Mouse (Mus musculus): Measurements from ENCODE around the gene Hpn. TPM values are rescaled to one million over a fixed set of nuclear protein-coding genes. Genes with fewer than 3 reads are reported as not detected.

The Hpn gene
- polyA plus RNA-seq, 1 experiment, result 0.16 TPM

DNA sequence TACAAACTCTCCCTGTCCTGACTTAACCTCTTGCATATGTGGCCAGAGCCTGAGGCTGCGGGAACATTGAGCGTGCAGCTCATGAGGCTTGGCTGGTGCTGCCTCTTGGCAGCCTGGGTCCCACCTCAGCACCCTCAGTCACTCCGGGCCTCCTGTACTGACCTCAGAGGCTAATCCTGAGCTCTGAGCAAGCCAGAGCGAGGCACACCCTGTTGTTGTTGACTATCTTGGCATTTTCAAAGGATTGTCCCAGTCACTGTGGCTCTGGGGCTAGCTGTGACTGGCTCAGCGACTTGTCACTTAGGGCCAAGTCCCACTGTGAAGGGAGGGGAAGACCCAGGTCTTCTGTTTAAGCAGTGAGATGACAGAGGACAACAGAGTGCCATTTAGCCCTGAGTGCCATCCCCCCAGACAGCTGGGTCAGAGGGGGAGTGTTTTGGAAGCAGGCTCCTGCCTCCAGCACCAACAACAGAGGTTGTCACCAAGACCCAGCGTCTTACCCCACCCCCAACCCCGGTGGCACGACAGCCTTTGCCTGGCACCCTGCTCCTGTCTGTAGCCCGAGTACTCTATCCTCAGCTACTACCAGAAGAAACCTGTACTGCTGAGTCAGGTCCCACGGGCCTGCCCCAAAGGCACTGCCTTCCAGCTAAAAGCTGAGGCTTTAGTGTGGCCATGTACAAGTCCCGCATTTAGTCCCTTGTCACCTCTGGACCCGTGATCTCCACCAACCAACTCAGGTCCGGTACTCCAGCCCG lies 32.1 kb downstream of the Hpn start:
- TF ChIP-seq GATA1 (IDR thresholded peaks at IDR 0.05; ENCODE audit: low read length), result no peak

DNA sequence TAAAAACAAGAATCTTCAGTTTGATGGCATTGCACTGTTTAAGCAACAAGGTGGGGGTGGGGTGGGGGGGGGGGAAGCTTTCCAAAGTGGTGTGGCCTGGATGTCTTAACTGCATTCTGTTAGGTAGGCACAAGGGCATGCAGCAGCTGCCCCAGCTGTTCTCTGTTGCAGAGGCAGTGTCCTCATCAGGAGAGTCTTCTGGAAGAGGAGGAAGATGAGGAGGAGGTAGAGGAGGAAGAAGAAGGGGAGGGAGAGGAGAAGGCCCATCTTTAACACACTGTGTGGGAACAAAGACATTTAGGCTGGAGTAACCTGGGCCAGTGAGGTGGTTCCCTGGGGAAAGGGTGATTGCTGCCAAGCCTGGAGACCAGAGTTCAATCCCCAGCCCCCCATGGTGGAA lies 33.0 kb downstream of the Hpn start:
- TF ChIP-seq GATA1 (IDR thresholded peaks at IDR 0.05; ENCODE audit: low read length), result no peak

DNA sequence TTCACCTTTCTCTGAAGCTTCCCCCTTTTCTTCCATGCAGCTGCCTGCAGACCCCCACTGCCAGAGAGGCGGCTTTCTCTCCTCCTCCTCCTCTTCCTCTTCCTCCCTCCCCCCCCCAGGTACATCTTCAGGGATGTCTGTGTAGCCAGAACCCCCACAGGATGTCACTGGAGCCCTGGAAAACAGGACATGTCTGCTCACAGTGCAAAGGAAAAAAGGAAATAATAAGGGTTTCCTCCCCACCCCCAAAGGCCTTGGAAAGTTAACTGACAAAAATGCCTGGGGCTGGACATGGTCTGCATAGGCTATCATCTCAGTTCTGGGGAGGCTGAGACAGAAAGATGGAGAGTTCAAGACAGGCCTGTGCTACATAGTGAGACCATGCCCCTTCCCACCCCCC lies 34.0 kb downstream of the Hpn start:
- no peak for TF ChIP-seq GATA1 (IDR thresholded peaks at IDR 0.05; ENCODE audit: low read length)

GRCm38 (mm10) chr7:31080611-31081010 lies 34.5 kb downstream of the Hpn start:
- no peak for TF ChIP-seq GATA1 (IDR thresholded peaks at IDR 0.05; ENCODE audit: low read length)

- TF ChIP-seq GATA1 (IDR thresholded peaks at IDR 0.05; ENCODE audit: low read length), result no peak
These were observed 35.4 kb downstream of the Hpn start for GRCm38 (mm10) chr7:31079670-31080069.

GRCm38 (mm10) chr7:31077885-31078445 lies 37.1 kb downstream of the Hpn start:
- TF ChIP-seq GATA1 (IDR thresholded peaks at IDR 0.05; ENCODE audit: low read length), result no peak

- no peak for TF ChIP-seq GATA1 (IDR thresholded peaks at IDR 0.05; ENCODE audit: low read length)
These were observed 37.6 kb downstream of the Hpn start for GRCm38 (mm10) chr7:31077470-31077869.

DNA sequence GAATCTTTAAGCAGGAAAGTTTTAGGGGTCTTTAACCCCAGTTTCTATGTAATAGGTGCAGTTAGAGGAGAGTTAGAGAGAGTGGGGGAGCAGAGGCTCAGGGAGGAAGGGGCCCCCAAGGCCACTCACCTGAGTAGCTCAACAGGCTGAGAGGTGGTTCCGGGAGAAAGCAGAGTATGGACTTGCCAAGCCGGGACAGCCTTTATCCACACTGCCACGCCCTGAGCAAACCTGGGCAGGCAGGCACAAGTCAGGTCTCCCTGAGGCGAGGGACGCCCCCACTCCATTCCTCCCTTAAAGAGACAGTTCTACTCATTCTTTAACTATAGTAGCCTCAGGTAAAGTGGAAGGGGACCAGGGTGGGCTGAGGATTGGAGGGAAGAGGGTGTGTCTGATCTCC lies 38.6 kb downstream of the Hpn start, which contains the start of gene Fxyd3:
TSS of gene Fxyd3 (minus strand) at position 213 of the 400 bp plus-strand sequence.
- no peak for TF ChIP-seq GATA1 (IDR thresholded peaks at IDR 0.05; ENCODE audit: low read length)

DNA sequence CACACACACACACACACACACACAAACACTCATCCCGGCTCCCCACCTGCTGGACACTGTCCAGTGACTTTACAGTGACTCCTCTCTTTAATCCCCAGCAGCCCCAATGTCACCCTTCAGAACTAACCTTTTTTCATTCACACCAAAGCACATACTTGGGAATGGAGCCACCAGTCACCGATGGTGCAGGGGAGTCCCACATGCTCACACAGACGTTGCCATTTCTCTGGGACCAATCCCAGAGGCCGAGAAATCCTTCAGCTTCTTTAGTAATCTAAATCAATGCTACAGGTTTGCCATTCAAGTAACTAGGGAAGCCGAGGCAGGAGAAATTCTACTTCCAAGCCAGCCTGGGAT lies 40.4 kb downstream of the Hpn start:
- no peak for TF ChIP-seq GATA1 (IDR thresholded peaks at IDR 0.05; ENCODE audit: low read length)

DNA sequence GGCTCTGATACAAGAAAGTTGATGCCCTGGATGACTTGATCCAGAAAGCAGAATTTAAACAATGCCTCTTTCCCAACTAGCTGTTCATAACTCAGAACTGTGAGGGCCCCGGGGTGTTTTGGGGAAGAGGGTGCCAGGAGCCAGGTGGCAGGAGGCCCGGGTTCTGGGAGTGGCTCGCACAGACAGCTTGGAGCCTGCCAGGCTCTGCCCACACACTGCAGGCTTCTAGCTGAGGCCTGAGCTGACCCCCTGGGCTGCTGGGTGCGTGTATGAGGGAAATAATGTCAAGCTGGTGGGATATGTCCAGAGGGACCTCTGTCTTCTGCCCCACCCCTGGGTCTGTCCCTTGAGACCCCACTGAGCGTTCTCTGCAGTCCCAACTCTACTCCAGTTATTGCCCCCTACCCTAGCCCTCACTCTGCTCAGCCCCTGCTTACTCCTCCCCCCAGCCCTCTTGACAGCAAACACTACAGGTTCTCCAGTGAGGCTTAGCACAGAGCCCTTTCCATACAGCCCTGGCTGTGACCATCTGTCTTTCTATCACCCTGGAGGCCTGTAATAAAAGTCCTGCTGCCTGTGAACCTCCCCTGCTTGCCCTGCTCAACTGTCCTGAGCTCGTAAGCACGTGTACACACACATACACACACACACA lies 40.9 kb downstream of the Hpn start:
- no peak for TF ChIP-seq GATA1 (IDR thresholded peaks at IDR 0.05; ENCODE audit: low read length)

- TF ChIP-seq GATA1 (IDR thresholded peaks at IDR 0.05; ENCODE audit: low read length), result no peak
These were observed 41.5 kb downstream of the Hpn start for GRCm38 (mm10) chr7:31073546-31073945.

- TF ChIP-seq GATA1 (IDR thresholded peaks at IDR 0.05; ENCODE audit: low read length), result no peak
These were observed 42.8 kb downstream of the Hpn start for GRCm38 (mm10) chr7:31072326-31072725.

GRCm38 (mm10) chr7:31070324-31070723 lies 44.8 kb downstream of the Hpn start:
- TF ChIP-seq GATA1 (IDR thresholded peaks at IDR 0.05; ENCODE audit: low read length), result no peak

DNA sequence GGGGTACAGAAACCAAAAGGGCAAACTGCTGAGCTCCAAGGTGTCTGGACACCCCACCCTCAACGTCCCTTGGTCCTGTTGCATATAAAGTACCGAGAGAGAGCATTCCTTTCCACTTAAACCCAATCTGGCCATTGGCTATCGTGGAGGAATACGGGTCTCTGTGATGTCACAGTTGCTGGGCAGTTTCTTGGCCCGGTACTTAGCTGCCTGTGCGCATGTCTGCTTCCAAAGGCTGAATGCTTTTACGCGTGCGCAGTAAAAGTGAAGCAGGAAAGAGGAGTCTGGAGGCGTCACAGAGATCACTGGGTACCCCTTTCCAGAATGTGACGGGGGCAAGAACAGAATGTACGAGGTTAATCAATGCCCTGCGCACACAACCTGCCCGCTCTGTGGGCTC lies 45.6 kb downstream of the Hpn start:
- TF ChIP-seq GATA1 (IDR thresholded peaks at IDR 0.05; ENCODE audit: low read length), result no peak

DNA sequence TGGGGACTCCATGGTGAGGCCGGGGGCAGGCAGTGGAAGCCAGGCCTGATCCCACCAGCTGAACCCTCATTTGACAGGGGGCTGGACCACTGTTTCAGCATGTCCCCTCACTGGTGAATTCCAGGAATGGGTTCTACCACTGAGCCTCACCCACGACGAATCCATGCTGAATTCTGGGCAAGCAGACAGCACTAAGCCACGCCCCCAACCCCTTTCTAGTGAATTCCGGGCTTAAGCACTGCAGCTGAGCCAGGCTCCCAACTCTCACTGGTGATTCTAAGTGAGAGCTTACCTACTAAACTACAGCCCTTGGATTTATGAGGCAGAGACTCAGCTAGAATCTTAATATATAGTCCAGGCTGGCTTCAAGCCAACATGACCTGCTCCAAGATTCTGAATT lies 47.3 kb downstream of the Hpn start:
- no peak for TF ChIP-seq GATA1 (IDR thresholded peaks at IDR 0.05; ENCODE audit: low read length)

DNA sequence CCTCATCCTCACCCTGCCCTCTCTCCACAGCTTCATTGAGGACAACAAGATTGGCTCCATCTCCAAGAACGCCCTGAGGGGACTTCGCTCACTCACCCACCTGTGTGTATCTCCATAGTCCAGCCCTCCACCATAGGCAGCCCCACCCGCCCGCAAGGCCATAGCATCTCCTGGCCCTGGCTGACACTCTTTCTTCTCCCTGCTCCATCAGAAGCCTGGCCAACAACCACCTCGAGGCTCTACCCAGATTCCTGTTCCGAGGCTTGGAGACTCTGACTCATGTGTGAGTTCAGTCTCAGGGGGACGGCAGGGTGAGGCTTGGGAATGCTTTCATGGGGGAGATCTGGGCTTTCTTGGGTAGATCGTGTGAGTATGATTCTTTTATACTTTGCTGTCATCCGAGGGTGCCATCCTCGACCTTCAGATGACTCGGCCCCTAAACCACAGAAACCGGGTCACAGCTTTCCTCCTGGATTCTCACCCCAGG lies 52.0 kb downstream of the Hpn start:
- no peak for TF ChIP-seq GATA1 (IDR thresholded peaks at IDR 0.05; ENCODE audit: low read length)

- no peak for TF ChIP-seq GATA1 (IDR thresholded peaks at IDR 0.05; ENCODE audit: low read length)
These were observed 54.5 kb downstream of the Hpn start for GRCm38 (mm10) chr7:31060621-31061010.

All from G1E-ER4 (cell line).